Mouse (Mus musculus): Measurements from ENCODE around the gene Apoc4.

Apoc4 gene

GRCm38 (mm10) chr7:19680702-19681101 lies 577 bp downstream of the Apoc4 start:
- in situ Hi-C loops (cut with MboI, MseI), result no loop called here

- in situ Hi-C loops (cut with MboI, MseI), result loop anchor here in 1 of 2 experiments (5.0 kb wide), 1 partner anchor 63 kb away; no protein-coding TSS in a partner anchor
Observed at GRCm38 (mm10) chr7:19678901-19679300, 2.4 kb downstream of the Apoc4 start.

- in situ Hi-C loops (cut with MboI, MseI), result loop anchor here in 1 of 2 experiments (5.0 kb wide), 1 partner anchor 64 kb away; no protein-coding TSS in a partner anchor
Observed at GRCm38 (mm10) chr7:19677872-19678271, 3.4 kb downstream of the Apoc4 start, which contains the start of gene Apoc2. Gene Apoc2, minus strand, starts transcription at chr7:19677941.

GRCm38 (mm10) chr7:19676662-19677061 lies 4.6 kb downstream of the Apoc4 start:
- in situ Hi-C loops (cut with MboI, MseI), result loop anchor here in 1 of 2 experiments (5.0 kb wide), 1 partner anchor 66 kb away; no protein-coding TSS in a partner anchor

GRCm38 (mm10) chr7:19675824-19676223 lies 5.5 kb downstream of the Apoc4 start:
- in situ Hi-C loops (cut with MboI, MseI), result loop anchor here in 1 of 2 experiments (5.0 kb wide), 1 partner anchor 66 kb away; no protein-coding TSS in a partner anchor

- in situ Hi-C loops (cut with MboI, MseI), result no loop called here
Observed at GRCm38 (mm10) chr7:19673083-19673699, 8.1 kb downstream of the Apoc4 start.

- in situ Hi-C loops (cut with MboI, MseI), result no loop called here
Observed at GRCm38 (mm10) chr7:19671511-19671910, 9.8 kb downstream of the Apoc4 start.

- in situ Hi-C loops (cut with MboI, MseI), result loop anchor here in 1 of 2 experiments (5.0 kb wide), 1 partner anchor 43 kb away; no protein-coding TSS in a partner anchor
Observed at GRCm38 (mm10) chr7:19668947-19669721, 12.1 kb downstream of the Apoc4 start.

GRCm38 (mm10) chr7:19667434-19667833 lies 13.8 kb downstream of the Apoc4 start:
- in situ Hi-C loops (cut with MboI, MseI), result loop anchor here in 1 of 2 experiments (5.0 kb wide), 1 partner anchor 45 kb away; no protein-coding TSS in a partner anchor

- in situ Hi-C loops (cut with MboI, MseI), result loop anchor here in 1 of 2 experiments (5.0 kb wide), 1 partner anchor 46 kb away; no protein-coding TSS in a partner anchor
Observed at GRCm38 (mm10) chr7:19666750-19667149, 14.5 kb downstream of the Apoc4 start.

- in situ Hi-C loops (cut with MboI, MseI), result loop anchor here in 1 of 2 experiments (5.0 kb wide), 1 partner anchor 47 kb away; no protein-coding TSS in a partner anchor
Observed at GRCm38 (mm10) chr7:19664955-19665841, 16.1 kb downstream of the Apoc4 start, which contains the start of gene Clptm1. Gene Clptm1, minus strand, starts transcription at chr7:19665033.

- in situ Hi-C loops (cut with MboI, MseI), result no loop called here
Observed at GRCm38 (mm10) chr7:19664455-19664954, 16.8 kb downstream of the Apoc4 start.

- in situ Hi-C loops (cut with MboI, MseI), result no loop called here
Observed at GRCm38 (mm10) chr7:19663940-19664339, 17.3 kb downstream of the Apoc4 start.

GRCm38 (mm10) chr7:19652614-19653013 lies 28.7 kb downstream of the Apoc4 start:
- in situ Hi-C loops (cut with MboI, MseI), result no loop called here

GRCm38 (mm10) chr7:19651063-19651786 lies 30.1 kb downstream of the Apoc4 start:
- in situ Hi-C loops (cut with MboI, MseI), result no loop called here

GRCm38 (mm10) chr7:19641223-19641622 lies 40.1 kb downstream of the Apoc4 start:
- in situ Hi-C loops (cut with MboI, MseI), result no loop called here

GRCm38 (mm10) chr7:19635074-19635827 lies 46.0 kb downstream of the Apoc4 start:
- in situ Hi-C loops (cut with MboI, MseI), result no loop called here

GRCm38 (mm10) chr7:19634591-19634990 lies 46.7 kb downstream of the Apoc4 start:
- in situ Hi-C loops (cut with MboI, MseI), result no loop called here

- in situ Hi-C loops (cut with MboI, MseI), result no loop called here
Observed at GRCm38 (mm10) chr7:19633855-19634254, 47.4 kb downstream of the Apoc4 start.
